Mouse (Mus musculus) hindlimb bud, embryonic 11.5 days (tissue): Measurements from ENCODE around the gene Dennd5a.

Experiments
- DNase-seq: peaks from one replicate; pipeline ENCODE4 v3.0.0-alpha.2; 2012; ENCODE audit warnings: low read depth, low spot score; ENCODE audit errors: extremely low spot score

Gene Dennd5a

DNA sequence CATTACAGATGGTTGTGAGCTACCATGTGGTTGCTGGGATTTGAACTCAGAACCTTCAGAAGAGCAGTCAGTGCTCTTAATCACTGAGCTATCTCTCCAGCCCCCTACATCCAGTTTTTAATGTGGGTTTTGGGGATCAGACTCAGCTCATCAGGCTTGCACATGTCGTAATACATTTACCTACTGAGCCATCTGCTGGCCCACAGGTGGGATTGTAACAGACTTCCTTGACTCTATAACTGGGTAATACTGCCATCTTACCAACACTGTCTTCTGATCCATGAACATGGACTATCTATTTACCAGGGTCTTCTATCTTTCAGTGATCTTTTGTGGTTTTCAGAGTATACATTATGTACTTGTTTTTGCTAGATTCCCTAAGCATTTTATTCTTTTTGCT, 74.0 kb downstream of the Dennd5a start:
- DNase-seq, result no peak

DNA sequence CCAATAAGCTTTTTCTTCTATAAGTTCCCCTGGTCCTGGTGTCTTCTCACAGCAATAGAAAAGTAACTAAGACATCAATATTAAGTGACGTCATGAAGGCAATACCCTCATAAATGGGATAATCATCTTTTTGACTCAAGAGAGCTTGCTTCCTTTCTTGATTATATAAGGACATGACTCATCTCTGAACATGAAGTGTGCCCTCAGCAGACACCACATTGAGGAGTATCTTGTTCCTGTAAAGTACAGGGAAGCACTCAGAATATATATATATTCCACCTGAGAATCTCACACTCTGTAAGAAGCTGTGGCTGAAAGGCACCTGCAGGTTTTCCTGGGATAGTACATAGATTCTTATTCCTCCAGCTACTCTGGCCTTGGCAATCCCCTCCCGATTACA, 77.7 kb downstream of the Dennd5a start:
- no peak for DNase-seq

DNA sequence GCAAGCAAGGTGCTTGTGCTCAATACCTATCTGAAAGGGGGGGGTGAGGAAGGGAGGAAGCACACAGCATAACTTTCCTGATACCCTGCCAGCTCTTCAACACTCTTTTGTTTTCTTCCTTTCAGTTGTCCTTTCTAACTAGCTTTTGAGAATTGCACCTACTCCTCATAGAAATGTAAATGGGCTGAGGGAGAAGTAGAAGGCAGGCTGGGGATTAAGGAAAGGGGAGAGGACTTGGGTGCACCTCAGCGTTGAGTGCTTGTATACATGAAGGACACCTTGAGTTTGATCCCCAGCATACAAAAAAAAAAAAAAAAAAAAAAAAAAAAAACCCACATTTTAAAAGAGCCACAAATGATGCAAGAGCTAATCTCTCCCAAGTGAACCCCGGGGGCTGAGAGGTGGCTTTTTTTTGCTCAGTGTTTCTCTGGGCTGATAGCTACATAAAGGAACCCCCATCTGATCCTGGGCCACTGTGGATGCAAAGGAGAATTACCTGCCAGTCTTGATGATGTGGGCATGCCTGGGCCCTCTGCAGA, 78.6 kb downstream of the Dennd5a start:
- DNase-seq, result no peak

DNA sequence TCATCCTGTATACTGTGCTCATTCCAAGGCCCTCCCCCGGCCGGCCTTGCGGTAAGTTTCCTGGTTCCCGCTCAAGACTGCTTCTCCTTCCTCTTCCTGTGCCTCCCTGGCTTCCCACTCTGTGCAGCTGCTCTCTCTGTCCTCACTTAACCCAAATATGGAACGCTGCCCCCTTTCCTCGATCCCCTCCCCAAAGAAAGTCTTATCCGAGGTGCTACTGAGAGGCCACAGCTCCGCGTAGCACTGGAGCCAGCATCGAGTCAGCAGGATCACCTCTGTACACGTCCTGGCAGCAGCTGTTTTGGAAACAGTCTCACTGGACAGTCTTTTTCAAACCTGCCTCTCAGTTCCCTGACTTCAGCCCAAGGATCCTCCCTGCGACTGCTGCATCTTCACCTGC, 81.1 kb downstream of the Dennd5a start:
- DNase-seq, result no peak

DNA sequence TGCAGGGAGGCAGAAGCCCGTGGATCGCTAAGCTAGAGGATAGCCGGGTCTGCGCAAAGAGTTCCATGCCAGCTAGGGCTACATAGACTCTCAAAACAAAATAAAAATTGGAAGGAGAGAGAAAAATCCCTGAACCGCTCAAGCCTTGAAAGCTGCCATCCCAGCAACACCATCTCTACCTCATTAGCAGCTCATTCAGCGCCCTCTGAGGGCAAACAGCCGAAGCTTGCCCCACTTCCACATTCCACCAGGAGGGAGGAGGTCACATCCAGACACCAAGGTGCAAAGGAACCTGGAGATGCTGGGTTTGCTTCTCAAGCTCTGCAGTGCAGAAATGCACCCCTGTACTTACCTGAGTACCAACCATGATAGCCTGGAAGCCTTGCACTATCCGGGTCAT, 84.2 kb downstream of the Dennd5a start:
- DNase-seq, result no peak

DNA sequence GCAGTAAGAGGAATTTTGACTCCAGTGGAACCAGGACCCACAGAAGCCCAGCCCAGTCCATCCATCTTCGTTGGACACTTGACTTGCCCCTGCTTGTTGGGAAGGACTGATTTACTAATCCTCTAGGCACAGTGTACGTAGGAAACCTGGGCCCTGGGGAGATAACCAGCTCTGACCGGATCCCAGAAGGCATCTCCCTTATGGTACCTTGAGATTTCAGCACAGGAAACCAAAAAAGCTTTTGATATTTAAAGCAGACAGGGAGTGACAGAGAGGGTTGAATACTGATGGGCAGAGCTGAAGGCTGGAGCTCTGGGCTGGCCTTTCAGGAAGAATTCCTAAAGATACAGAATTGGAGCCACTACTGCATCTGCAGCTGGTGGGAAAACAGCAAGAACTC, 84.7 kb downstream of the Dennd5a start:
- DNase-seq, result no peak

DNA sequence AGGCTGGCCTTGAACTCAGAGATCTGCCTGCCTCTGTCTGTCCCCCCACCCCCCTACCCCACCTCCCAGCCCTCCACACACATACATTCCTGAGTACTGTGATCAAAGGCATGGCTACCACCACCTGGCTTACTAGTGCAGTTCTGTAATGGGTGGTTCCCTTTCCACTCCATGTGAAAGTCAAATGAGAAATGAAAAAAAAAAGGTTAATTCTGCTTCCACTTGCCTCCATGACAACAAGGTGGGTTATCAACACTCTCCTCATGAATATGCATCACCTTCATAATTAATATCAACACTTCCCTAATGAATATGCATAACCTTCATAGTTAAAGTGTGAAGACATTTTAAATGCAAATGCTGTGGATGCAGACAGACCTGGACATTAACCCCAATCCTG, 85.2 kb downstream of the Dennd5a start:
- no peak for DNase-seq

DNA sequence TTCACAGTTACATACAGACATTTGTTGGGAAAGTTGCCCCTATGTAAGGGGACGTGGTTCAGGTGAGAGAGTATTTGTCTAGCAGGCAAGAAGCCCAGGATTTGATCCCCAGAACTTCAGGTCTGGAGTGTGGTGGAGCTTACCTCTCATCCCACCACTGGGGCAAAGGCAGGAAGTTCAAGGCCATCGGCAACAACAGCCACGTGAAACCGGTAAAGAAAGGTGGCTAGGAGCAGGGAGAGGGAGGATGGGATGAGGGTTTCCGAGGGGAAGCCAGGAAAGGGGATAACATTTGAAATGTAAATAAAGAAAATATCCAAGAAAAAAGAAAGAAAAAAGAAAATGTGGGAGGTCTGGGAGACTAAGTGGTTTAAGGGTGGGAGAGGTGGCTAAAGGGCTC, 87.1 kb downstream of the Dennd5a start:
- no peak for DNase-seq

DNA sequence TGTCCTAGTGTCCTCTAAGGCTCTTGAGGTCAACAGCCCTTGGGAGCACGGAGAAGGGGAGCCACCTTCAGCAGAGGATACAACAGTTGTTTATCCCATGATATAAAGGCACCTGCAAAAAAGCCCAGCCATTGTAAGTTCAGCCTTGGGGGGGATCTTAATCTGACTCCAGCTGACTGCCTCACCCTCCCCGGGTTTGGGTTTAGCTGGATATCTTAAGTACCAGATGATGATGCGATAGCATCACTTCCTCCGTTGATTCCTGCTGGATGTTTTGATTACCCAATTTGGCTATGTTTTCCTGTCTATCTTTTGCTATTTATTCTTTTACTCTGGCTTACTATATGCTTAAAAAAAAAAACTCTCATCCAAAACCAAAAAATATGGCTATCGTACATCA, 89.0 kb downstream of the Dennd5a start:
- no peak for DNase-seq

DNA sequence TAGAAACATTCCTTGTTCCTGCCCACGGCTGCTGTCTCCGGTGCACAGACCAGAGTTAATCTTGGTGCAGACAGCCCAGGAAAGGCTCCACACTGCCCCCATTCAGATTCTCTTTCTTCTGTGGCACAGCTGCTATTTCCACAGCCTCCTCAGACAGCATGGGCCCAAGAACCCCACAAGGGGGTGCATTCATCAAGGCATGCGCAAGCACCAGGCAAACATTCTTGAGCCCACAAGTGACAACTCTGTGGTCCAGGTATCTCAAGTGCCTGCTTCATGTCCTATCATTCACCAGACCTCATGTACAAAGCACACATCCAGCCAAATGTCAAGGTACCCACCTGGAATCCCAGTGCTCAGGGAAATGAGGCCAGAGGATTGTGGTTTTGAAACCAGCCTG, 91.8 kb downstream of the Dennd5a start:
- no peak for DNase-seq

DNA sequence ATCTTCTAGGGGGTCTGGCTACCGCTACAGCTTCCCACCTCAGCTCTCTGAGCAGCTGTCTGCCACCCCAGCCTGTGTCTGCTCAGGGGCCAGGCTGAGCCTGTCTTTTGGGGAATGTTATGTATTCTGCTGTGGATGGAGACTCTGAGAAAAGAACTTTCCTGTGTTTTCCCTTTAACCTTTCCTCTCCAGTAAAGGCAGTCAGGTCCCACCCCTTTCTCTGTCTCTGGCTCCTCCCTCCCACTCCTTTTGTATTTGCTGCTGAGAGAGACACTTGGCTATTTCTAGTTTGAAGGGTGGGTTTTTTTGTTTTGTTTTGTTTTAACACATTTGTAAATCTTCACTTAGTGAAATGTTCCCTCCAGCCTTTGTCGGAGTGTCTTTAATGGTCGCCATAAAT, 93.6 kb downstream of the Dennd5a start:
- DNase-seq, result no peak

DNA sequence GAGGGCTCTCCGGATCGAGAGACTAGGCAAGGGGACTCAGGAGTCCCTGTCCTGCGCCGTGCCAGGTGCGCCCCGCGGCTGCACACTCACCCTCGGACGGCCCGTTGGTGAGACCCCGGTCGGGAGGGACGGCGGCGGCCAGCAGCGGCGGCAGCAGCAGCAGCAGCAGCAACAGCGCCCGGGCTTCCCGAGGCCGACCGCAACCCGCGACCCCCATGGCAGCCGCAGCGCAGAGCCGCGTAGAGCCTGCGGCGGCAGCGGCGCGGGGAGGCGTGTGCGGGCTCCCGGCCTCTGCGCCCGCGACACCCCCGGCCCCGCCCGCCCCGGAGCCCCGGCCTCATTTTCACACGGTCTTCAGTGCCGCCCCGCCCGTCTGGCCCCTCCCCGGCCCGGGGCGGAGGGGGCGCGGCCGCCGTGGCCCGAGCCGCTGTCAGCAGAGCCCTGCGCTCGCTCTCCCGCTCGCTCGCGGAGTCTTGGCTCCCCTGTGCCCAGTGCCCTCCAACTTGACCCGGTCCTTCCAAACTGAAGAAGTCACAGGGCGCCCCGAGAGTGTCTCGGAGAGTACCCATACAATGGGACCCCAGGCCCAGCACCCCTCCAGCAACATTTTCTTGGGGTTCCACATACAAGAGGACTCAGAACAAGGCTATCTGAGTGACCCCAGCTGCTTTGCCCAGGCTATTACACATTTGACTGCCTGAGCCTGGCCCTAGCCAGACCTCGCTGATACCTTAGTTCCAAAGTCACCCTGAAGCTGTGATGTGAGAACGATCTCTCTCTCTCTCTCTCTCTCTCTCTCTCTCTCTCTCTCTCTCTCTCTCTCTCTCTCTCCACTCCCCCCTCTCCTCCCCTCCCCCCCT, 94.7 kb downstream of the Dennd5a start, which contains the start of gene Scube2:
Scube2 (minus strand) TSS at position 310 of the 860 bp plus-strand sequence.
- DNase-seq, result no peak

DNA sequence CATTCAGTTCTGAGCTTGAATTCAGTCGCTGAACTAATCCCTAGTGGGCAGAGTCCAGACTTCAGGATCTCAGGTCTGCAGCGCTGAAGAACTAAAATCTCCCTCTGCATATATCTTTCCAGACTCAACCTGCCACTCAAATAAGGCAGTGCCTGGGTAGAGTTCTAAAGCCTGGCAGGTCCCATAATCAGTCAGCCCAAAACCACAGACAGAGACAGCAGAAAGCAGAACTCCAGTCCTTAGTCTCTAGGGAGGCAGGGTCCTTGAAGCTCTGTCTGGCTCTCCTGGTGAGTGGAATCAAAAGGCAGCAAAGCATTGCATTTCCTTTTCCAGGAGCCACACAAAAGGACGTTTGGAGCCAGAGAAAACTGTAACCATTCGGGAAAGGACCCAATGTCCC, 96.7 kb downstream of the Dennd5a start:
- no peak for DNase-seq

DNA sequence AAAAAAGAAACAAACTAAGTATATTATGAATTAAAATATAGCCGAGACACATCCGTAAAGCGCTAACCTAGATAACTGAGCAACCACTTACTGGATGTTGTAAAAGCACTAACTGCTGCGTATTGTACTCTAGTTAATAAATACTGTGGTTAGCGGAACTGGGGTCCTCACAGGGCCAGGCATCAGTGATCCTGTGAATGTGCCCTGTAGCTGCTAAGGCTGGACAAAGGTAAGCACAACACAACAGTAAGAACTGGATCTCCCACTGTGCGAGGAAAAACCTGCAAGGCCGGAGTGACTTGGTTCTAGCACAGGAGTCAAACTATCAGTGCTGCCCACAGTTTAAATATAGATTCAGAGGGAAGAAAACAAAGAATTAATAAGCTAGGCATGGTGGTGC, 100.1 kb downstream of the Dennd5a start:
- DNase-seq, result no peak

DNA sequence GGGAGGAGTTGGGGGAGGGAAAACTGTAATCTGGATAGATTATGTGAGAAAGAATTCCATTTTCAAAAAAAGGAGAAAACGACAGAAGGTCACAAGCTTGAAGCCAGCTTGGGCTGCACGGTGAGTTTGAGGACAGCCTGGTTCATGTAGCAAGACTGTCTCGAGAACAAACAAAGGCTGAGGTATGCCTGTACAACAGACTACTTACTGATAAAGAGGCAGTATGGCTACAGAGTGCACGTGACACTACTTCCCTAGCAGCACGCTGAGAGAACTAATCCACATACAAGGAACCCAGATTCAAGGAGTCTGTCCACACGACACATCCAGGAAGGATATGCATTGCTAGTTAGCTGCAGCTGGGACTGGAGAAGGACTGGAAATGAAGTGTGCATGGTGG, 100.9 kb downstream of the Dennd5a start:
- DNase-seq, result no peak

DNA sequence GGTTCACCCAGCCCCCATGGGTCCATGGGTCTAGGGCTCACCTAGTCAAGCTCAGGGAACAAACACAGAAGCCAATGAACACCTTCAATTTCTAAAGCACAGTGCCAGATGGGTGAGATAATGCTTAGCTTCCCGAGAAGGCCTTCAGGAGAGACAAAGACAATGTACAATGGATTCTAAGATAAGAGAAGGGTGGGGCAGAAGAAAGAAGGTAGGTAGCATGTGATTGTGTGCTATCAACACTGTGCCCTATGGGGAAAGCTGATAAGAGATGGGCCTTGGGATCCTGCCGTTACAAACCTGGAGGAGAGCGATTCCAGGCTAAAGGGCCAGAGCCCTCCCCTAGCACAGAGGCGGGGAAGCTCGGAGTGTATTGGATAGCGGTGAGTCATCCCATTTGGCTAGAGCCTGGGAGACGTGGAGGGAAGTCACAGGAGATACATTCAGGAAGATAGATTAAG, 107.5 kb downstream of the Dennd5a start:
- DNase-seq, result no peak

DNA sequence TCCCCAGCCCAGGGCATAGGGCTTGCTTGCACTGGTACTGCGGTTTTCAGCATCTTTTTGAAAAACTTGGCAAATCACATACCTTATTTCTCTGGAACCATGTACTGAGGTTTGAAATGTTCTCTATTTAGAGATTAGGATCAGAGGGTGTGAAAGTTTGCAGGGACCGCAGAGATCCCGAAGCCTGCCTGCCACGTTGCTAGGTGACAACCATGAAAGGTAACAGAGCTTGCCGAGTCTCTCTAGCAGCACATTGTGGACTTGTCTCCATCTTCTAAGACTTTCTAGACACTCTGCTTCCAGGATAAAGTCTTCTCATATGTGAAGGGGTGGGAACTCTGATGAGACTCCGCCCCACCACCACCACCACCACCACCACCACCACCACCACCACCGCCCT, 108.3 kb downstream of the Dennd5a start:
- no peak for DNase-seq

DNA sequence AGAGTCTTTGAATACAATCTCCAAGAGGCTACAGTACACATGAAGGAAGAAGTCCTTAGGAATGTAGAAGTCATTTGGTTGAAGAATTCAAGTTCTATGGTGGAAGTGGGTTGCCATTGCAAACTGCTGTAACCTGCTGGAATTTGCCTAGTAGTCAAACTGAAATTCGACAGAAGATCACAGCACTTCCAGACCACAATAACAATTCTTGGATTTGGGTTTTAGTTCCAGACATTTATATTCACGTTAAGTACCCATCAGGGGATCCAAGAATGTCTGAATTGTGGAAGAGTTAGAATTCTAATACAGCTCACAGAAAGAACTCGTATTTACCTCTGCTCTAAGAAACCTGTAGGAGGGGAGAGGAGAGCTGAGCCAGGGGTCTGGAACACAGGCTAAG, 109.7 kb downstream of the Dennd5a start:
- no peak for DNase-seq

DNA sequence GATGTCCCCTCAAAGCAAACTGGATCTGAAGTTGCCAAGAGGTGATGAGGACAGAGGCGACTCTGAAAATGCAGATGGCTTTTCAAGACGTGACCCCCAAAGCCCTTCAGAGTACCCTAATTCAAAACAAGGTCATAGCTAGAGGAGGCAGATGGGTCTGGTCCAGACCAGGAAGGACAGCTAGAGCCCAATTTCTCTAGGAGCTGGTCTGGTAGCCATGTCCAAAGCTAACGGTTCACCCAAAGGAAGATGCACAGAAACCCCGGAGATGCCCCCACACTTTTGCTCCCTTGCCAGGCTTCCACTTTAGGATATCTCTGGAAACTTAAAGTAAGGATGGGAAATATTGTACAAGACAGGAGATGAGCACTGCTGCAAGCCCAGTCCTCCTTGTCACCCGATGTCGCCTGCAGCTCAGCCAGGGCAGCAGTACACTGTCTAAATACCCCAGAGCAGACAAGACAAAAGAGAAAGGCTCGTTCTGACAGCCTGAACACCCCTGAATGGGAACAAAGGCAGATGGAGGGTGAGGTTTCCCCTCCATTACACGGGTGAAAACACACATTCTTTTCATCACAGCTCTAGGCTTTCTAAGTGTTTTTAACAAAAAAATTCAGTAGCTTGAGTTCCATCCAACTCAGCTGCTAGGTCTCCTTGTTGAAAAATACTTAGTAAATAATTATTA, 110.4 kb downstream of the Dennd5a start:
- DNase-seq, result no peak

DNA sequence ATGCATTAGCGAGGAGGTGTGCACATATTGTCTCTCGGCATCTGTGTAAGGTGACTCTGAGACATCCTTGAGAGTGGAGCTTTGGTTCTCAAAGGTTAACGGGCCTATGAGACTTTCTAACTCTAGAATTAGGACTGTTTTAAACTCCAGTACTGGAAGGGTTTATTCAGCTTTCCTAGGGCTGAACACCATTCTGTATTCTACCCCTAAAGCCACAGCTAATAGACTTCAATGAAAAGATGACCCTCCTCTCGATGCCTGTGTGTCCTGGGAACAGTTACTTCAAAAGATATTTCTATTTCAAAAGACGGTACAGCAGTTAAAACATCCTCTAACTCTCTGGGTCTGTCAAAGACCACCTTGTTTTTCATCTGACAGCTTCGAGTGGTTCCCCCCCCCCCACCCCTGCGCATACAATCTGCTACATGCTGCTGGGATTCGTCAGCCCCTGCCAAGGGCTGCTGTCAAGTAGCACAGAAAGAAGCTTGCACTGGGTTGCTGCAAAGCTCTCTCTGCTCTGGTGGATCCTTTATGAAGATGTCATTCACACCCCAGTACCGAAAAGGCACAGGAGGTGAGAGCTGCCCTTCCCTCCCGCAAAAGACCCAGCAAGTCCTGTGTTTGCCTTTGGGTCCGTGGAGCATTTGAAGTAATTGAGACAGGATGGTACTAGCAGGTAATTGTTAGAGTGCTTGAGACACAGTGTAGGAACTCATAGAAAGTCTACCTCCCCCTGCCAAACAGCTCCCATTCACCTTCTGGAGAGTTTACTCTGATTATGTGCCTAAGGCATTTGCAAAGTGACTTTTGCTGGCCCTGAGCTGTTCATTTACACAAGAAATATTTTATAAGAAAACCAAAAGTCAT, 111.2 kb downstream of the Dennd5a start:
- no peak for DNase-seq

DNA sequence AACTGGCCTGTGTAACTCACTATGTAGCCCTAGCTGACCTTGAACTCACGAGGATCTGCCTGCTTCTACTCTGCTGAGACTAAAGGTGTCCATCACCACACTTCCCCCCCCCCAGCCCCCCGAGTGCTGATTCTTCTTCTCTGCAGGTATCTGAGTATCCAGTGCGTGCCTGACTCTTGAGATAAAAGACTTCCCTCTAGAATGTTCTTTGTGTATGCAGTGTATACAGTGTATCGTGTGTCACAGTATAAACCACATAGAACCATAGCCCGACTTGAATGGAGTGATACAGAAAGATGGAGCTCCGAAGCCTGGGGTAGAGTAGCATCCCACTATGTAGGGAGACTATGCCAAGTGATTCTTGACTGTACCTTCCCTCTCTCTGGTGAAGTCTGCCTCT, 116.2 kb downstream of the Dennd5a start:
- no peak for DNase-seq
